Mouse (Mus musculus) embryonic fibroblast, embryonic 13.5 days (primary cell): ENCODE measurements around the gene Dcaf12l2.

Experiments
- CTCF ChIP-seq: IDR thresholded peaks from 2 replicates; pipeline ENCODE4 v1.5.1; 2011; ENCODE audit warnings: mild to moderate bottlenecking, control low read depth, low read length, moderate library complexity, borderline replicate concordance; ENCODE audit not compliant: insufficient read depth
- POLR2A ChIP-seq: IDR thresholded peaks from 2 replicates; pipeline ENCODE4 v1.6.1; 2011; ENCODE audit warnings: low read depth, mild to moderate bottlenecking, control low read depth, low read length, moderate library complexity

- TF ChIP-seq CTCF (no peak), POLR2A (no peak)
Measured at GRCm38 (mm10) chrX:44367646-44368521, at the start of gene Dcaf12l2.
